In the genomic region with DNA sequence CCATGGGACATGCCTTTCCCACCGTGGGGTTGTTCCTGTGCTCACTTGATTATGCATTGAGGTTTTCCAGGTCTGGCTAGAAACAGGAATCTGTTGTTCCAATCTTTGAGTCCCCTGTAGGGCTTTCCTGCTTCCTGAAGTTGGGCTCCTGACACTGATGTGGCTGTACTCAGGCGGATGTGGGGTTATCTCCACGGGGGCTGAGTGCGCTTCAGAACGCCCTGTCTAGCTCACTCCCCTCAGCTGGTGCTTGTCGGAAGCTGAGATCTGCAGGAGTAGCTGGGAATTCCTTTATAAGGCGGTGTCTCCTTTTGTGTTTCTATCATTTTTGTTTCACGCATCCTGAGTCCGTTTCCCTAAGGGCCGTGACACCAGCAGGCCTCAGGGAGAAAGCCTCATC, we compare ENCODE assay signal across 14 mouse cellular contexts.
DNase-seq lines count a peak whose midpoint lies in the region; ATAC-seq lines count a peak whose summit lies in the region.
"Had no signal": no experiment of that assay in that cellular context is flagged by ENCODE, and none has a peak within 500 bp of the region (broad histone marks: within the 10 kb centered on the region; RNA-seq: fewer than 3 reads in every experiment).

No protein-coding gene starts in this region.

- peak; percentile 75 for ATAC-seq in heart, embryonic 14.5 days (ENCODE audit: insufficient number of reproducible peaks, insufficient read depth, low FRiP score, low read depth)
- peak; percentile 32 for ATAC-seq in activated CD4-positive, CD25-positive, alpha-beta regulatory T cell, adult 4 months
- ATAC-seq in liver, embryonic 15.5 days (ENCODE audit: insufficient read depth): no peak
- ATAC-seq in midbrain, embryonic 14.5 days (ENCODE audit: low FRiP score, low TSS enrichment): no peak
- ATAC-seq: hindbrain, postnatal 0 days had no signal

- 37% methylated on average over 10 of the region's 10 CpGs for WGBS in heart, embryonic 14.5 days
- WGBS in liver, embryonic 15.5 days (ENCODE audit: insufficient replicate concordance): 20% methylated on average over 10 of the region's 10 CpGs
- 62% methylated on average over 10 of the region's 10 CpGs for WGBS in midbrain, embryonic 14.5 days

- peak overlapping the region; percentile 29 for H3K4me2 ChIP-seq in heart, embryonic 14.5 days (ENCODE audit: low read length)
- H3K4me2 ChIP-seq in liver, embryonic 15.5 days: peak overlapping the region; percentile 47
- no peak overlapping the region for H3K4me2 ChIP-seq in midbrain, embryonic 14.5 days (ENCODE audit: low read length)

- no peak overlapping the region for H3K4me3 ChIP-seq in heart, embryonic 14.5 days (ENCODE audit: control insufficient read depth in 1 of 2, insufficient read depth in 1 of 2, low read depth in 1 of 2, low read length in 2 of 2)
- no peak overlapping the region; the same call in 1 of the 2 replicates for H3K4me3 ChIP-seq in liver, embryonic 15.5 days (replicated peaks)
- no peak overlapping the region for H3K4me3 ChIP-seq in midbrain, embryonic 14.5 days (replicated peaks; ENCODE audit: low read depth, low read length)
- H3K4me3 ChIP-seq: myocyte had no signal

- intact Hi-C loops in heart, postnatal 14 days (cut with DNase I): no loop called here

- no peak overlapping the region for H3K9ac ChIP-seq in heart, embryonic 14.5 days (ENCODE audit: low read length)
- no peak overlapping the region for H3K9ac ChIP-seq in liver, embryonic 15.5 days
- H3K9ac ChIP-seq in midbrain, embryonic 14.5 days (replicated peaks; ENCODE audit: low read length): no peak overlapping the region

- no peaks in the 10 kb centered on the region for H3K36me3 ChIP-seq in heart, embryonic 14.5 days (ENCODE audit: control insufficient read depth, insufficient read depth, low read length)
- no peaks in the 10 kb centered on the region for H3K36me3 ChIP-seq in liver, embryonic 15.5 days (replicated peaks)
- no peaks in the 10 kb centered on the region for H3K36me3 ChIP-seq in midbrain, embryonic 14.5 days (ENCODE audit: control insufficient read depth, insufficient read depth, low read length)

- peak overlapping the region; percentile 46 to 55; a peak in 3 of 4 replicates for H3K27ac ChIP-seq in heart, embryonic 14.5 days (replicated peaks in 1 of 2; ENCODE audit: control insufficient read depth in 1 of 2, insufficient read depth in 1 of 2, low read depth in 2 of 2, low read length in 2 of 2)
- H3K27ac ChIP-seq in liver, embryonic 15.5 days (replicated peaks): no peak overlapping the region
- no peak overlapping the region for H3K27ac ChIP-seq in midbrain, embryonic 14.5 days (replicated peaks; ENCODE audit: low read depth, low read length)
- H3K27ac ChIP-seq: hindbrain, postnatal 0 days had no signal

- DNase-seq in heart, postnatal 14 days: no peak
- DNase-seq in B cell, adult 2 months: peak; percentile 42 to 49
- DNase-seq in midbrain, embryonic 14.5 days: no peak
- no peak for DNase-seq in neural tube, embryonic 10.5 days (ENCODE audit: extremely low spot score, low spot score)
- no peak for DNase-seq in adrenal gland, postnatal 36 days
- DNase-seq: layer of hippocampus, postnatal 36 days; lung, postnatal 14 days; retina, postnatal 1 day had no signal

- no peaks in the 10 kb centered on the region for H3K9me3 ChIP-seq in heart, embryonic 14.5 days (ENCODE audit: control insufficient read depth, low read length)
- no peaks in the 10 kb centered on the region for H3K9me3 ChIP-seq in liver, embryonic 15.5 days (replicated peaks)
- no peaks in the 10 kb centered on the region for H3K9me3 ChIP-seq in midbrain, embryonic 14.5 days (ENCODE audit: control insufficient read depth, low read length)

- peaks cover 28 to 45% of the 10 kb centered on the region in 2 experiments for H3K4me1 ChIP-seq in heart, embryonic 14.5 days (ENCODE audit: control insufficient read depth in 2 of 2, insufficient read depth in 2 of 2, low read length in 2 of 2)
- peaks cover 43% of the 10 kb centered on the region for H3K4me1 ChIP-seq in liver, embryonic 15.5 days (replicated peaks)
- H3K4me1 ChIP-seq in midbrain, embryonic 14.5 days (ENCODE audit: control insufficient read depth, insufficient read depth, low read length): peaks cover 4% of the 10 kb centered on the region; the same call in 1 of the 2 replicates

- no peaks in the 10 kb centered on the region for H3K27me3 ChIP-seq in heart, embryonic 14.5 days (ENCODE audit: control insufficient read depth, insufficient read depth, low read length)
- no peaks in the 10 kb centered on the region for H3K27me3 ChIP-seq in liver, embryonic 15.5 days
- no peaks in the 10 kb centered on the region for H3K27me3 ChIP-seq in midbrain, embryonic 14.5 days (ENCODE audit: control insufficient read depth, insufficient read depth, low read length)
- H3K27me3 ChIP-seq: CH12.LX had no signal

Comparison
In these comparisons a context has a peak if more than half of its experiments do, and no peak if none do; other contexts are left out.
1. ATAC-seq: peak in heart, embryonic 14.5 days (single experiment) and activated CD4-positive, CD25-positive, alpha-beta regulatory T cell, adult 4 months (single experiment); none in liver, embryonic 15.5 days (single experiment) and midbrain, embryonic 14.5 days (single experiment).
2. H3K27ac ChIP-seq: peak in heart, embryonic 14.5 days (2 of 2); none in liver, embryonic 15.5 days (single experiment) and midbrain, embryonic 14.5 days (single experiment).
3. DNase-seq: peak in B cell, adult 2 months (2 of 2); none in heart, postnatal 14 days (0 of 2), midbrain, embryonic 14.5 days (single experiment), neural tube, embryonic 10.5 days (single experiment) and adrenal gland, postnatal 36 days (0 of 2).